Mouse (Mus musculus) c-Kit-positive CD71-positive TER-119-negative erythroid progenitor cells, embryonic 14.5 days (primary cell): ENCODE measurements around the gene Stpg2.
"Not testable (repeated sequence)": the region's sequence is repeated elsewhere in the genome, so short reads cannot be mapped to it uniquely, and the experiment has no call there.

Experiments
- DNase-seq: peaks from one replicate; pipeline ENCODE4 v3.0.0-alpha.2; 2013; ENCODE audit warnings: low read depth

Gene Stpg2

GRCm38 (mm10) chr3:139205444-139205998 lies at the start of gene Stpg2:
Gene Stpg2 (plus strand): TSS chr3:139205694.
- peak; percentile 44 for DNase-seq

- DNase-seq, result no peak
These were observed 43.3 kb upstream of the Stpg2 start for GRCm38 (mm10) chr3:139162146-139162545.

GRCm38 (mm10) chr3:139162658-139163057 lies 42.8 kb upstream of the Stpg2 start:
- DNase-seq, result no peak

DNA sequence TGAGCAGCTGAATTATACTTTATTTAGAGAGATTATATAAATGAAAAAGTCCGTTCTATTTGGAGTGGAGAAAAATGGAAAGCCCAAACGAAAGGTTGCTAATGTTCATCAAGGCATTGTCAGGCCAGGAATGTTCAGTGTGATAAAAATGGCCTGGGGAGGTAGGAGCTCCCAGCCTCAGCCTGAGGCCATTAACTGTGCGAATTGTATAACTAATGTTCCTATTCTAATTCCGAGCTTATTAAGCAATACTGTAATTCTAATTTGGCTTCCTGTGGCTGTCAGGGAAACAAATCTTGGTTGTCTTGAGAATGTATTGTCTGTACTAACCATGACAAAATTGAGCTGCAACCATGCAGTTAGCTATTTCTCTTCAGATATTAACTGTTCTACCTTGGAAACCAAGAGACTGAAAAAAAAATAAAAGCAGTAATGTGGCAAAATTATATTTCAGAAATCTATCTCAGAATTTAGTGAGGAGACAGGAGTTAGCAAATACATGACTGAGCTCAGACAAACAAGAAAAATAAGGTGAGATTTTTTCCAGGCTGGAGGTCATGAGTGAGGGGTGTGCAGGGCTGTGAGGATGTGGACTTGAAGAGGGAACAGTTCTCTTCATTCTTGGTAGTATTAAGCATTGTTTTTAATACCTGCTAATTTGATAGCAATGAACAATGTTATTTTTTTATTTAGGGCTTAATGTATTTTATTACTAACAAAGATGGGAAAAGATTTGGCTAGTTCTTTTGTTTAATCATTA lies 36.8 kb upstream of the Stpg2 start:
- DNase-seq, result no peak

DNA sequence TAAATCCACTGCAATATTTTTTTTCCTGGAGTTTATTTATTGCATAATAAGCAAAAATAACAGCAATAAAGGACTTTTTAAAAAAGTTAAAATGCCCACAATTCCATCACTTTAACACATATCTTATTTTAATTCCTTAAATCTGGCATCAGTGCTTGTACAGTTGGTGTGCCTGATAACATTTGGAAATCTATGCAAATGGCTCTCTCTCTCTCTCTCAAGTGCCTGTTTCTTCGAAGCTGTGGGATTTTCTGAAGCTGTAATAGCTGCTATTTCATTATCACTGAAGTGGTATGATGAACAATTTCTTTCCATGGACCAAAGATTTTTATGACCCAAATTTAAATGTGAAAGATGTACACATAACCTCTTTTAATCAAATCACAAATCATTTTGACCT lies 35.8 kb upstream of the Stpg2 start:
- no peak for DNase-seq

DNA sequence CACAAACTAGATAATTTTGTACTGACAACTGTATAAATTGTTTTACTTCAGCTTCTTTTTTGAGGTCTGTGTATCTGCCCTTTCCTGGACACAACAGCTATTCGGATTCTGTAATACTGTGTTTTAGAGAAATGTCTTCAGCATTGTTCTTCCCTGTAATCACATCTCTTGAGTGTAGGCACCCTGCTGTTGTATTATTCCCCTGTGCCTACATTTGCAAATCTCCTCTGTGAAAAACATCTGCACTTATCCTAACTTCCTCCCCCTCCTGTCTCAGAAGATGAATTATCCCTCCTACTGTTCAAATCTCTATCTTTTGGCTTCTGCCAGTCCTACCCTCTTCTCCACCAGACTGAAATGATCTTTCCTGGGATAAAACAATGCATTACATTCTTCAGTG lies 28.6 kb upstream of the Stpg2 start:
- DNase-seq, result no peak

DNA sequence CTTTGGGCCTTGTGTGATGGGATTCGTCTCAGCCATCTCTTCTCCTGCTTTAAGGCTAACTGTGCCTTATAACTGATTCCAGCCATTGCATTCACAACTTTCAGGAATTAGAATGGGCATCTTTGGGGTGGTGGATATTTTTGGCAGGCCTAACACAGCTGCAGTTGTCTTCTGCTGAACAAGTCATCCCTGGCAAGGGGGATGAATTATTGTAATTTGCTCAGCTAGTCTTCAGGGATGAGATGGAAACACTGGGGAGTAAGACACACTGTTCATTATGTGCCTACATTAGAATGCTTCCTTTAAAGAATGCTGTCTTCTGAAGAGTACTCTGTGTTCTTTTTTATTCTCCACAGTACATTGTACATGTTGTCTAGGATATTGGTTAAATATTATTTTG lies 14.0 kb upstream of the Stpg2 start:
- no peak for DNase-seq

GRCm38 (mm10) chr3:139193917-139194316 lies 11.6 kb upstream of the Stpg2 start:
- DNase-seq, result no peak

DNA sequence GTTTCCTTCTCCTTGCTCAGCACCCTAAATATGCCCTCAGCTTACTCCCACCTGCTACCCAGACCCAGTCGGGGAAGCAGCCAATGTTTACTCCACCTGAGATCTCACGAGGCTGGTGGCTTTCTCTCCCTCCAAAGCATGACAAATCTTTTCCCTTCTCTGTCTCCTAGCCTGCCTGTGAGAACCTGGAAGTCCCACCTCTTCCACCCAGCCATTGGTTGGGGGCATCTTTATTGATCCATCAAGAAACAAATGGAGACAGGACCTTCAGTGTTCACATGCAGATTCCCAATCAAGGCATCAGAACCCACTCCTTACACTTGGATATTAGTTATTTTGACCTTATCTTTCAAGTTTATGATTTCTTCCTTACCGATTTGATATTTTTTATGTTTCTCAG lies 7.1 kb upstream of the Stpg2 start:
- no peak for DNase-seq

DNA sequence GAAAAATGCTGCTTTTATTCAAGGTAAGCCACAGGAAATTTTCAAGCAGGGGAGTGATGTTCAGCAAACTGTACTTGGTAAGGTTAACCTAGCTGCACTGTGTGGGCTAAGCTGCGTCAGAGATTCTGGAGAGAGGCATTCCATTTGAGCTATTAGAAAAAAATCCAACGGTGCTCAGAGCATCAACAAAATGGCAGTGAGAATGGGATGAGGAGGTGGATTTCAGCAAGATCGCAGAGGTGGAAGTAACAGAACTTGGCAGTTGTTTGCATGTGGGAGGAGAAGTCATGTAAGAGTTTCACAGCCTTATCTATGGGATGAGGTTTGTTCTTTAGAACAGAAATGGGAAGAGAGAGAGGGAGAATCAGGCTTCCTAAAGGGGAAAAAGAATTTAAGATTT lies 5.2 kb upstream of the Stpg2 start:
- no peak for DNase-seq

GRCm38 (mm10) chr3:139216945-139217344 lies 11.5 kb downstream of the Stpg2 start:
- no peak for DNase-seq

GRCm38 (mm10) chr3:139225123-139225522 lies 19.6 kb downstream of the Stpg2 start:
- DNase-seq, result no peak

GRCm38 (mm10) chr3:139226811-139227210 lies 21.3 kb downstream of the Stpg2 start:
- DNase-seq, result no peak

GRCm38 (mm10) chr3:139245219-139245618 lies 39.7 kb downstream of the Stpg2 start:
- DNase-seq, result no peak

DNA sequence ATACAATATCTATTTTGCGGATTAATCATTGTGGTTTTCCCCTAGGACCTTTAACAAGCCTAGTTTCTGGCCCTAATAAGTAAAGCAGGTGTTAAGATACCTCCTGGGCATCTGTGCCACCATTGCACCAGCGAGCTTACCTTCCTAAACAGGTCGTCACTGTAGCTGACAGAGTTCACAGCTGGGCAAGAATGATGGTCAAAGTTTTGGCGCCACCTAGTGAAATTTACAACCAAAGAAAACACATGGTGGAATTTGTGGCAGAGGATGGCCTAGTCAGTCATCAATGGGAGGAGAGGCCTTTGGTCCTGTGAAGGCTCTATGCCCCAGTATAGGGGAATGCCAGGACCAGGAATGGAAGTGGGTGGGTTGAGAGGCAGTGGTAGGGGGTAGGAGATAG lies 41.0 kb downstream of the Stpg2 start:
- peak; percentile 9 for DNase-seq

DNA sequence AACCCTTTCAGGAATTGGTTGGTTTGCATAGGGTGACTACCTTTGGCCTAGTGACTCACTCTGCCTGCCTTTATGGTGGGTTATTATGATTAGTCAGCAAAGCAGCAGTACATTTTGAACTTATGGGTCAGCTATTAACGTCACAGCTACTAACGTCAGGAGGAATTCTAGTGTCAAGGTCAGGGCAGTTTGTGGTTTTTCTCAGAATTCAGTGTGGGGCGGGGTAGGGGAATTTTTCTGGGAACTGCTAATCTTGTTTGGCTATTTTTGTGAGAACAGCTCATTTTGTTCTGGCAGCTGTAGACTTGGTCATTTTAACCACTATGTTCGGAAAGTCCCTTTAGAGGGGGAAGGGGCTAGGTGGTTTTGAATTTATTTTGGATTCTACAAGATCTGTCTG lies 56.9 kb downstream of the Stpg2 start:
- DNase-seq, result not testable (repeated sequence)

DNA sequence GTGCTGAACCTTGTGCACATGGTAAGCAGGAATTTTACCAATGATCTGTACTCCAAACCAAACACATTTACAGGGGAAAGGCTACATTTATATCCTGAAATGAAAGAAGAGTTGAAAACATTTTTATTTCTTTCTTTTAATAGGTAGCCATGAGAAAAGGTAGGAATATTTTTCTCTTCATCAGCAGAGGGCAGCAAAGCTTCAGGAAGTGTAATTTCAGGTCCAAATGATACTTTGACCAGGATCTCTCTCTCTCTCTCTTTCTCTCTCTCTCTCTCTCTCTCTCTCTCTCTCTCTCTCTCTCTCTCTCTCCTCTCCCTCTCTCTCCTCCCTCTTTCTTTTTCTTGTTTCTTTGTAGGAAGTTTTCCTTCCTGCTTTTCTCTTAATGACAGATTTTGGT lies 92.4 kb downstream of the Stpg2 start:
- no peak for DNase-seq

DNA sequence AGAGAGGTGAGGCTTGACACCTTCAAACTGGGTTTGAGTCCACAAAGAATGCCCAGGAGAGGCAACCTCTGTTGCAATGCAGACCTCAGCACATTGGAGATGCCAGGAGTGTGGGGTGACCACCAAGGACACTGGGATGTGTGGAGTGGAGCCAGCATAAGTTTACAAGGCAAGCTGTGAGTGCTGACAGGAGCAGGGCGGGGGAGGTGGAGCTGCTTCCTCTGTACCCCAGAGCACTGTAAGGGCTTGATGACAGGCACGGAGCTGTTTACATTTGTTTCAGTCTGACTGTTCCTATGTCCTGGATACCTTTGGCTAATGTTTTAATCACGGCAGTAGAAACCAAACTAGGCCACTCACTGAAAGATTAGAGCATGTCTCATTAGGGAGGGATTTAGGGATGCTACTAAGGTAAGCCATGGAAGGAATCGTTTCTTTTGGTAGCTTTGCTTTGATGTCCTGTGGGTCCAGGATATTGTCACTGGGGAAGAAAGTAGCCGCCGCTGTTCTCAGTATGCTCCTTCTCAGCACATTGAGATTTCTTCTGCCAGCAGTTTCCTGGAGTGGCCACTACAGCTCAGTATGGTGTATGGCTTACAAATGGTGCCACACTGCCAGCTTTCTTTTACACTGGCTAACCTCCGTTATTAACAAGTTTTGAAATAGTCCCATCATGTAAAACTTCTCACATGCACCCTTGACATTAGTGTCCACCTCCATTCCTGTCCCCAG lies 102.8 kb downstream of the Stpg2 start:
- DNase-seq, result no peak

DNA sequence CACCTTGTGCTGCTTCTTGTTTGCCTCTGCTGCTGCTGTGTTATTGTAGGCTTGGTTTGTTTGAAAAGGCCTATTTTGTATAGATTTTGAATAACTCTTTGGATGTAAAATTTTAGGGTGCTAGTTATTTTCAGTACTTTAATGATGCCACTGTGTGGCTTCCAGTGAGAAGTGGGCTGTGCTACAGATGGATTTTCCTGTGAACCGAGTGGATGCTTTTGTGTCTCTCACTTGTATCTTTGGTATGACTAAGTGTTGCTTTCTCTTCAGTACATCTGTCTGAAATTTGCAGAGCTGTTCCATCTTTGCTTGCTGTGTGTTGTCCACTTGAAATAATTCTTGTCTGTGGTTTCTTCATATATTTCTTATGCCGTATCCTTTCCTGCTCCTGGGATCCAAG lies 106.2 kb downstream of the Stpg2 start:
- DNase-seq, result no peak

GRCm38 (mm10) chr3:139380494-139380893 lies 175.0 kb downstream of the Stpg2 start:
- DNase-seq, result no peak

DNA sequence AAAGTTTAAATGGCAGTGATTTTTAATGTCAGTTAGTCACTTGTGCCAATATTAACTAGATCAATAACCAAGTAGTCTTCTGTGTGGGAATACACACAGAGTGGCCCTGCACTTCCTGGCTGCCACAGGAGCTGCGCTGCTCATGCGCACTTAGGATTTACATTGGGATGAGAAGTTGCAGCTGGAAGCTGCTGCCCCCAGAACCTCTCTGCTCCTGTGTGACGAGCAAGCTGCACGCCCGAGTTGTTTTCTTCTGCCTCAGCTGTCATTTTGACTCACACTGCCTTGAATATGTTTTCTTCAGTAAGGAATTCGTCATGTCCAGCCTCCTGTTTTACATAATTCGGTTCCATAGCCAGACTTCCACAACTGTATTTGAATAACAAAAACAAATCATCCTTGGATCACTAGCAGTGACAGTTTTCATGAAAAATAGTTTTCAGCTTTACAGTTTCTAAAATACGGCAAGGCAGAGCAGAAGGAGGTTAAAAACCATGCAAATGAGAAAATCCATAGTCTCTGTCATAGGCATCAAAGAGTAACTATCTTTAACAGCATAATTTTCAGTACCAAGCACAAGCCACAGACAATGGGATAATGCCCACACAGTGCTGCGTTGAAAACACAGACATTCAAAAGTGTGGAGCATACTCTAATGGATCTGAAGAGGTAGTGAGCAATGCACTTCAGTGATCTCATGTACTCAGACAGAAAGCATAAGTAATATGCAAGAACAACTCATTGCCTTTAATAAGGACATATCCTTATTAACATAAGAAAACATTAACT lies 191.8 kb downstream of the Stpg2 start:
- DNase-seq, result no peak

DNA sequence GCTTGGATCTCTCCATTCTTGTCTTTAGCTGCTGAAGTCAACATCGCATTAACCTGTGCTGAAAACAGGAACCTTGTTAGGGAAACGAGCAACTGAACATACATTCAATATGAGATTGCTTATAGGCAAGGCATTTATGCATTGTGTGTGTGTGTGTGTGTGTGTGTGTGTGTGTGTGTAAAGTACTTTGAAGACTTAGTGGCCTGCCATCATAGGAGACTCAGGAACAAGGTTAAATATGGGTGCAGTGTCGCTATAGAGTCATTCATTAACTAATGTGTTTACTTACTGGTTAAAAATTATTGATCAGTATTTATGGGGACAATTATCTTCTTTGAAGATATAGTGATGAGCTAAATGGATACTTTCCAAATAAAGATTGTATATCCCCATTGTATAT lies 199.2 kb downstream of the Stpg2 start:
- no peak for DNase-seq

DNA sequence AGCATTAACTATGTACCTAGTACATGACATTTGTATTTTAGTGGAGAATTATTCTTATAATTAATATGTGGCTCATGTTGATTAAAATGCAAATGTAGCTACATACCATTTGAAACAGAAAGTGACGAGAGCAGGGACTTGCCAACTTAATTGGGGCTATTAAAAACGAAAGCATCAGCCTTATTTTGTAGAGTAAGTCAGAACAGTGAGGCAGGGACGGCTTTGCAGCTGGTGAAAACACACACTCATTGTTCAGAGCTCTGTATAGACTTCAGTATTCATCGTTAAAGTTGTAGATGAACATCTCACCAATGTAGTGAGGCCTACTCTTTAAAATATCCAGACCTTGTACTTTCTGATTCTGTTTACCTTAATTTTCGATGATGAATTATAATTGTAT lies 213.6 kb downstream of the Stpg2 start:
- DNase-seq, result no peak
